Mouse (Mus musculus) lung, embryonic 15.5 days (tissue): ENCODE measurements around the gene 2610028H24Rik. TPM values are rescaled to one million over a fixed set of nuclear protein-coding genes. Genes with fewer than 3 reads are reported as not detected.

Experiments
- ATAC-seq: fragments of 200-750 bp; cut with Nextera tagmentation; 2 replicates; pipeline ENCODE4 v1.8.0; 2017; ENCODE audit warnings: moderate number of reproducible peaks, borderline replicate concordance; ENCODE audit not compliant: low FRiP score, low TSS enrichment; ENCODE audit errors: extremely low read depth
- H3K27ac ChIP-seq: fragments of 300-500 bp; sonication (generic); 2 replicates; pipeline ENCODE4 v1.5.1; 2015; ENCODE audit warnings: moderate library complexity, mild to moderate bottlenecking, inconsistent platforms
- H3K27me3 ChIP-seq: fragments of 300-500 bp; sonication (generic); 2 replicates; pipeline ENCODE4 v1.6.1; 2015; ENCODE audit warnings: inconsistent platforms
- H3K36me3 ChIP-seq: fragments of 300-500 bp; sonication (generic); 2 replicates; pipeline ENCODE4 v1.6.1; 2015; ENCODE audit warnings: inconsistent platforms
- H3K4me1 ChIP-seq: fragments of 300-500 bp; sonication (generic); 2 replicates; pipeline ENCODE4 v1.6.1; 2015; ENCODE audit warnings: inconsistent platforms
- H3K4me2 ChIP-seq: fragments of 300-500 bp; sonication (generic); 2 replicates; pipeline ENCODE4 v1.6.1; 2015; ENCODE audit warnings: inconsistent platforms, mild to moderate bottlenecking, moderate library complexity
- H3K4me3 ChIP-seq: fragments of 300-500 bp; sonication (generic); 2 replicates; pipeline ENCODE4 v1.5.1; 2015; ENCODE audit warnings: mild to moderate bottlenecking, inconsistent platforms
- H3K9ac ChIP-seq: fragments of 300-500 bp; sonication (generic); 2 replicates; pipeline ENCODE4 v1.6.1; 2015; ENCODE audit warnings: inconsistent platforms
- H3K9me3 ChIP-seq: fragments of 300-500 bp; sonication (generic); 2 replicates; pipeline ENCODE4 v1.6.1; 2016; ENCODE audit warnings: inconsistent platforms
- WGBS: fragments of 180-500 bp; shearing (Covaris S2); methylation state at CpG from one replicate; pipeline ENCODE4 v1.1.7; 2015; 5-methylcytosine and 5-hydroxymethylcytosine counted together
- polyA plus RNA-seq: library from polyadenylated mRNA; unstranded; fragments of >200 nt; fragmentation: Nextera tagmentation; extraction: Ambion mirVana; gene quantifications from 2 replicates; pipeline ENCODE4 v1.2.1, GENCODE M21; 2015

The 2610028H24Rik gene
- polyA plus RNA-seq, 1 experiment from 2014 or later: 1.3 TPM

DNA sequence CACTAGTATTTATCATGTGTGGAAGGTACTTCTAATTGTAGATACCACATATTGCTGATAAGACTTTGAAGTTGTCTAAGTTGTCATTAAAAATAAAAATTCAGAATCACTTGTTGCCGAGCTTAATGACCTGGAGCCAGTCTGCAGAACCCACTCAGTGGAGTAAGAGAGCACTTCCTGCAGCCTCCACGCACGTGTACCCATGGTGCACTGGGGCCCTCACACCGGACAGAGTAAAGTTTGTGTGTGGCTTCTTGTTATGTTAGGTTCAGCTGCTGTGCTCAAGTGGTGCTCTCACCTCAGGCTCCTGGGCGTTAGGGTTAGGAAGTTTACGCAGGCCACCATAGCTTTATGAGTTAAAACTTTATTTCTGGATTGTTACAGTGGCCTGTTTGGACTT lies 46.6 kb downstream of the 2610028H24Rik start:
- H3K4me2 ChIP-seq: no peak overlapping the region
- no peak overlapping the region for H3K27ac ChIP-seq
- no peaks in the 10 kb centered on the region for H3K9me3 ChIP-seq
- H3K36me3 ChIP-seq: peaks cover 83% of the 10 kb centered on the region
- H3K4me3 ChIP-seq: no peak overlapping the region
- H3K9ac ChIP-seq: no peak overlapping the region
- no peak for ATAC-seq
- H3K4me1 ChIP-seq: no peaks in the 10 kb centered on the region
- H3K27me3 ChIP-seq: no peaks in the 10 kb centered on the region
- 85% methylated on average over 6 of the region's 6 CpGs for WGBS

DNA sequence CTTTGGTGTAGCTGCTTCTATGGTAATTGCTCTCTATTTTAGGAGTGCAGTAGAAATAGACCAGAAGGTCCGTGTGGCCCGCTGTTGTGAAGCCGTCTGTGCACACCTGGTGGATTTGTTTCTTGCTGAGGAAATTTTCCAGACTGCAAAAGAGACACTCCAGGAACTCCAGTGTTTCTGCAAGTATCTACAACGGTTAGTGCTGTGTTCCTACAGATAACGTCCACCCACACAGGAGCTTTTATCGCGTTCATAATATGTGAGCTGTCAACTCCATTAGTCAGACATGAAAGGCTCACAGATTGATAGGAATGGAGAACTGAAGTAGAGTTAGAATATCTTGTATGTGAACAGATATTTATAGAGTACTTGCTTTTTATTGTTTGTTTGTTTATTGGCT lies 47.5 kb downstream of the 2610028H24Rik start:
- no peak for ATAC-seq
- H3K4me1 ChIP-seq: no peaks in the 10 kb centered on the region
- no peaks in the 10 kb centered on the region for H3K9me3 ChIP-seq
- H3K27ac ChIP-seq: no peak overlapping the region
- no peak overlapping the region for H3K9ac ChIP-seq
- H3K36me3 ChIP-seq: peaks cover 82% of the 10 kb centered on the region
- 88% methylated on average over 7 of the region's 7 CpGs for WGBS
- H3K27me3 ChIP-seq: no peaks in the 10 kb centered on the region
- no peak overlapping the region for H3K4me2 ChIP-seq
- no peak overlapping the region for H3K4me3 ChIP-seq

DNA sequence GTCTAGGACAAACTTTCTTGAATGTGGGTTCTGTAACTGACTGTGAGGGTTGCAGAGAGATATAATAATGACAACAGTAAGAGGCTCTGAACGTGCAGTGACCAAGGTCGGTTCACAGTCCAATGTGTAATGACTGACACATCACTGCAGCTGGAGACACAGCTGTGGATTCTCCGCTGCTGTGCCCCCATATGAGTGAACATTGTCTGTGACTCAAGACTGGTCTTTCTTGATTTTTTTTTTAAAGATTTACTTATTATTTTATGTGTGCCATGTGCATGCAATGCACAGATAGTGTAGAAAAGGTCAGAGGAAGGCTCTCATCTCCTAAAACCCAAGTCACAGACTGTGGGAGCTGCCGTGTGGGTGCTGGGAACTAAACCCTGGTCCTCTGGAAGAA lies 48.6 kb downstream of the 2610028H24Rik start:
- peaks cover 85% of the 10 kb centered on the region for H3K36me3 ChIP-seq
- no peaks in the 10 kb centered on the region for H3K27me3 ChIP-seq
- H3K27ac ChIP-seq: no peak overlapping the region
- no peak overlapping the region for H3K4me3 ChIP-seq
- ATAC-seq: no peak
- no peak overlapping the region for H3K4me2 ChIP-seq
- H3K9me3 ChIP-seq: no peaks in the 10 kb centered on the region
- H3K4me1 ChIP-seq: no peaks in the 10 kb centered on the region
- no peak overlapping the region for H3K9ac ChIP-seq
- 94% methylated on average over 4 of the region's 4 CpGs for WGBS

DNA sequence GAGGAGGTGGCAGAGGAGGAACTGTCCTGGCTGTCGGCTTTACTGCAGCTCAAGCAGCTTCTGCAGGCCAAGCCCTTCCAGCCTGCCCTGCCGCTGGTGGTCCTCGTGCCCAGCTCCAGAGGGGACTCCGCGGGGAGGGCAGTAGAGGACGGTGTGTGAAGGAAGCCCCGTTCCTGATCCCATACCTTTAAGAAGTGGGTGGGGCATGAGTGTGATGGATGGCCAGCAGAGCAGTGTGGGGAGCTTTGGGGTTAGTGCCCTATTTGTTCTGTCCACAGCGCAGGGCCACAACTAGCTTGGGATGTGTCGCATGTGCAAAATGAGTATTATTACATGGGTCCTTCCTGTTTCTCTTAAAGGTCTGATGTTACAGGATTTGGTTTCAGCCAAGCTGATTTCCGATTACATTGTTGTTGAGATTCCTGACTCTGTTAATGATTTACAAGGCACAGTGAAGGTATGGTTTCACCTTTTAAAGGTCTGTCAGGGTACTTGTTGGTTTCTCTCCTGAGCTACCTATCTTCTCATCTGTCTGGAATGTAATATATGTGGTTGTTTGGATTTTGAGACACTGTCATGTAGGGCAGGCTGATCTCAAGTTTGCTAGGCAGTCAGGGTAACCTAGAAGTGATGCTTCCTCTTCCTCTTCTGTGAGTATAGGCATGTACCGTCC lies 55.5 kb downstream of the 2610028H24Rik start:
- Histone ChIP-seq H3K4me2 (no peak overlapping the region), H3K36me3 (peaks cover 84% of the 10 kb centered on the region), H3K27ac (no peak overlapping the region), H3K9me3 (no peaks in the 10 kb centered on the region), H3K9ac (no peak overlapping the region), H3K27me3 (no peaks in the 10 kb centered on the region), H3K4me1 (no peaks in the 10 kb centered on the region), H3K4me3 (no peak overlapping the region)
- 68% methylated on average over 11 of the region's 11 CpGs for WGBS
- ATAC-seq: no peak

DNA sequence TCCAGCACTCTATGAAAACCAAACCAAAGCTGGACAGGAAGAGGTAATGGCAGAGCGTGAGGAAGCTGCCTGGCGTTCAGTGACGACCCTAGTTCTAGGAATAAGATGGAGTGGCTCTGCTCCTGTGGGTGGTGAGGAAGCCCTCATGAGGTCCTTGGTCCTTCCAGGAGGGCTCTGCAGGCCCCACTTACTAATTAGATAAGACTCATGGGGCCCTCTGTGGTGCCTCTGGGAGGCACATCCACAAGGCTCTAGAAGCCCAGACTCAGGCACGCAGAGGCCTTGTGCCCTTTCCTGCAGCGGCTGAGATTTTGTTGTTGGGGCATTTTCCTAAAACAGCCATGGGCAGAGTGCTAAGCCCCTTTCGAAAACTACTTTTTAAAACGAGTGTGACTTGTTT lies 57.0 kb downstream of the 2610028H24Rik start:
- no peak overlapping the region for H3K9ac ChIP-seq
- no peak overlapping the region for H3K4me2 ChIP-seq
- WGBS: 87% methylated on average over 7 of the region's 7 CpGs
- no peaks in the 10 kb centered on the region for H3K4me1 ChIP-seq
- no peak overlapping the region for H3K27ac ChIP-seq
- no peak overlapping the region for H3K4me3 ChIP-seq
- H3K36me3 ChIP-seq: peaks cover 79% of the 10 kb centered on the region
- ATAC-seq: no peak
- no peaks in the 10 kb centered on the region for H3K27me3 ChIP-seq
- H3K9me3 ChIP-seq: no peaks in the 10 kb centered on the region

Other genes with a start within 250 kb of the 2610028H24Rik start
- 51.7 and 53.4 TPM in 2 replicates for gene Prmt2, start 211.2 kb upstream of the 2610028H24Rik start, polyA plus RNA-seq
- gene S100b, start 195.2 kb upstream of the 2610028H24Rik start, polyA plus RNA-seq: 0.59 and 0.67 TPM in 2 replicates
- gene Dip2a, start 103.8 kb upstream of the 2610028H24Rik start, polyA plus RNA-seq: 12.5 TPM in 2 replicates
- 1.6 TPM in 1 of 2 replicates, not detected in the other for gene AC141477.1, start 8.6 kb upstream of the 2610028H24Rik start, polyA plus RNA-seq
- 16.2 and 18.5 TPM in 2 replicates for gene Pcnt, start 6.3 kb upstream of the 2610028H24Rik start, polyA plus RNA-seq
- 41.7 and 49.2 TPM in 2 replicates for gene Mcm3ap, start 19.8 kb downstream of the 2610028H24Rik start, polyA plus RNA-seq
- gene Ybey, start 20.0 kb downstream of the 2610028H24Rik start, polyA plus RNA-seq: 6.1 and 6.6 TPM in 2 replicates
- gene Lss, start 82.5 kb downstream of the 2610028H24Rik start, polyA plus RNA-seq: 23.2 and 26.5 TPM in 2 replicates
- gene Spatc1l, start 113.2 kb downstream of the 2610028H24Rik start, polyA plus RNA-seq: not detected in 2 replicates
- gene Ftcd, start 126.6 kb downstream of the 2610028H24Rik start, polyA plus RNA-seq: 0.59 TPM in 1 of 2 replicates, not detected in the other
- 287 and 298 TPM in 2 replicates for gene Col6a2, start 174.5 kb downstream of the 2610028H24Rik start, polyA plus RNA-seq